Mouse (Mus musculus) ovary, adult 18-20 months (tissue): ENCODE measurements around the gene Upf2.
"Not testable (repeated sequence)": the region's sequence is repeated elsewhere in the genome, so short reads cannot be mapped to it uniquely, and the experiment has no call there.

ENCODE experiments used
- DNase-seq: peaks from one replicate; pipeline ENCODE4 v3.0.0; 2022; ENCODE audit warnings: low spot score, mixed read lengths

Upf2 gene

DNA sequence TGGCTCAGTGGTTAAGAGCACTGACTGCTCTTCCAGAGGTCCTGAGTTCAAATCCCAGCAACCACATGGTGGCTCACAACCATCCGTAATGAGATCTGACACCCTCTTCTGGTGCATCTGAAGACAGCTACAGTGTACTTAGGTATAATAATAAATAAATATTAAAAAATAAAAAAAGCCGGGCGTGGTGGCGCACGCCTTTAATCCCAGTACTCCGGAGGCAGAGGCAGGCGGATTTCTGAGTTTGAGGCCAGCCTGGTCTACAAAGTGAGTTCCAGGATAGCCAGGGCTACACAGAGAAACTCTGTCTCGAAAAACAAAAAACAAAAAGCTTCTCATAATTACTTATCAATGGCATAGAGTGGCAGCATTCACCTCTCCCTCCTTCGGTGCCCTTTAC is 1.4 kb upstream of the Upf2 start:
- DNase-seq: not testable (repeated sequence)

DNA sequence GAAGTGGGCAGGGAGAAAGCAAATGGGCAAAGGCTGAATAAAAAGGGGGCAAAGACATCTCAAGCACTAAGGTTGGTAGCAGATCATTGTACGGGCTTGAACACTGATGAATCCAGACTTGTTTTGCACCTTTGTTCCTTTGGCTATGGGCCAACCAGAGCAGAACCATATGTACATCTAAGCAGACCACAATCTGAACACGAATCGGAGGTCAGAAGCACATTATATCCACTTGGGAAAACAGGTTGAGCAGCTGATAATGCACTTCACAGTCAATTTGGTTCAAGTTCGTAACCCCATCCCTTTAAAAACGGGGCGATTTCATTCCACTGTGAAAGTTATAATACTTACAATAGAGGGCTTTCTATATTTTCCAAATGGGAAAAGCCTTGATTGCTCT is 964 bp upstream of the Upf2 start:
- DNase-seq: no peak

DNA sequence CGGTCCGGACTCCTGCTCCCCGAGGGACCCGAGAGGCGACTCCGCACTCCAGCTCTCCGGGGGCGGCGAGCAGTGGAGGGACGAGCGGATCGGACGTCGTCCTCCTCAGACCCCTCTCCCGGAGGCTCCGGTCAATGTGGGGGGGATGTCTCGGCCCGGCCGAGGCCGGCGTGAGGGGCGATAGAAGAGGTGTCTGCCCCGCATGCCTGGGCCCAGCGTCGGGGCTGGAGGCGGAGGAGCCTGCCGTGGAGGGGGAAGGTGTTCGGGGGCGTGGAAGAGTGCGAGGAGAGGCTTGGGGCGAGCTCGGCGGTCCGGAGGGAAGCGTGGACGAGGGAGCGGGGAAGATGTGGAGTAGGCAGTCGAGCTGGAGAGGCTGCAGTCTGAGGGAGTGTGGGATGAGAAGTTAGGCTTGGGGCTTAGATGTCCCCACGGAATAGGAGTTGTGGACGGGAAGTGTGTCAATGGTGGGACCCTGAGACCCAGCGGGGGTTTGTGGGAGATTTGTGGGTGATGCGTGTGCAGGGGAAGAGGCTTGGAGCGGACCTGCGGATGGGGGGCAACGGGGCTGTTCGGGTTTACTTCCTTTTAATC is 447 bp downstream of the Upf2 start:
- DNase-seq: no peak

DNA sequence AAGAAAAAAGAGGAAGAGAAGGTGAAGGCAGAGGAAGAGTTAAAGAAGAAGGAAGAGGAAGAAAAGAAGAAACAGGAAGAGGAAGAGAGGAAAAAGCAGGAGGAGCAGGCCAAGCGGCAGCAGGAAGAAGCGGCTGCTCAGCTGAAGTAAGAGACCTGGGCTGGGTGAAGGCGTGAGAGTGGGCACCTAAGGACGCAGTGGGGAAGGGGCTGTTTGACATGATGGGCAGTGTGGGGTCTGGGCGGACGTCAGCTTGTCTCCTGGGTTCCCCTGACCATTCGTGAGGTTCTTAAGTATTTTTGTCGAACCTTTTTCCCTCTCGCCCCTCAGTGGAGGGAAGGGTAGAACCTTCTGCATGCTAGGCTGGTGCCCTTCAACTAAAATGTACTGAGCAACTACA is 6.4 kb downstream of the Upf2 start:
- DNase-seq: no peak

DNA sequence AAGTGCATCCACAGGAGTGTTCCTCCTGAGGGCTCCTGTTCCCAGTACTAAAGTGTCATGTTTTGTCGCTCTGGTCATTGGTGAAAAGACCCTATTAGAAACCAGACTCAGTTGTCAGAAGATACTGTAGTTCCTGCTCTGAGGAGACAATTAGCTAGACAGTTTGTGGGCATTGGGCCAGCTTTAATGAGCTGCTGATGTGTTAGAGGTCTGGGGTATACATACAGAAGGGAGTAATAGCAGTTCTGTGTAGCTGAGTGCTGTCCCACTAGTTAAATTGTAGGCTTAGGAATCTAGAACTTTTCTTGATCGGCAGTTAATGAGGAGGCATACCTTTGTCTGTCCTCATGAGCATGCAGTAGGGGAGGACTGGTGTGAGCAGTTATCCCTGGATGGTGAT is 11.0 kb downstream of the Upf2 start:
- DNase-seq: no peak

DNA sequence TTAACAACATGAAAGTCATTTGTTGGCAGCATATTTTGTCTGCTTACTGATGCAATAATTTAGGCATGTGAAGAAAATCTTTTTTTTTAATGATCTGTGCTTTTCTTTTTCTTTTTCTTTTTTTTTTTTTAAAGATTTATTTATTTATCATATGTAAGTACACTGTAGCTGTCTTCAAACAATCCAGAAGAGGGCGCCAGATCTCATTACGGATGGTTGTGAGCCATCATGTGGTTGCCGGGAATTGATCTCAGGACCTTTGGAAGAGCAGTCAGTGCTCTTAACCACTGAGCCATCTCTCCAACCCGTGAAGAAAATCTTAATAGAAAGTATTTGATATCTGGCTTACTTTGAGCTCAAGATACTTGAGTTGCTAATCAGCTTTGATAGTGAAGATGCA is 12.5 kb downstream of the Upf2 start:
- not testable (repeated sequence) for DNase-seq

DNA sequence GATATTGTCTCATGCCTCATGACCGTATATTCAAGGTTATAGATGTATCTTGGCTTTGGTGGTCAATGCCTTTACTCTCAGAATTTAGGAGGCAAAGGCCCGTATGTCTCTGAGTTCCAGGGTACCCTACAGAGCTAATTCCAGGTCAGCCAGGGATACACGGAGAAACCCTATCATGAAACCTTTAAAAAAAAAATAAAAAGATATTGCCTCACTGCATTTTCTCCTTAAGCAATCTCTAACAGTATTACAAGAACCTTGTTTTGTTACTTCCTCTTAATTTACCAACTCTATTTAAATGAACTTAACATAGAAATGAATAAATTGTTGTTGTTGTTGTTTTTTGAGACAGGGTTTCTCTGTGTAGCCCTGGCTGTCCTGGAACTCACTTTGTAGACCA is 14.7 kb downstream of the Upf2 start:
- DNase-seq: no peak

DNA sequence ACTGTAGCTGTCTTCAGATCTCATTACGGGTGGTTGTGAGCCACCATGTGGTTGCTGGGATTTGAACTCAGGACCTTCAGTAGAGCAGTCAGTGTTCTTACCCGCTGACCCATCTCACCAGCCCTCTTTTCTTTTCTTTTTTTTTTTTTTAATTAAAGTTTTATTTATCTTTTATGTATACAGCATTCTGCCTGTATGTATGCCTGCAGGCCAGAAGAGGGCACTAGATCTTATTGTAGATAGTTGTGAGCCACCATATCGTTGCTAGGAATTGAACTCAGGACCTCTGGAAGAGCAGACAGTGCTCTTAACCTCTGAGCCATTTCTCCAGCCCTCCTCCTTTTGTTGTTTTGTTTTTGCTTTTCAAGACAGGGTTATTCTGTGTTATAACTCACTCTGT is 19.4 kb downstream of the Upf2 start:
- DNase-seq: not testable (repeated sequence)

DNA sequence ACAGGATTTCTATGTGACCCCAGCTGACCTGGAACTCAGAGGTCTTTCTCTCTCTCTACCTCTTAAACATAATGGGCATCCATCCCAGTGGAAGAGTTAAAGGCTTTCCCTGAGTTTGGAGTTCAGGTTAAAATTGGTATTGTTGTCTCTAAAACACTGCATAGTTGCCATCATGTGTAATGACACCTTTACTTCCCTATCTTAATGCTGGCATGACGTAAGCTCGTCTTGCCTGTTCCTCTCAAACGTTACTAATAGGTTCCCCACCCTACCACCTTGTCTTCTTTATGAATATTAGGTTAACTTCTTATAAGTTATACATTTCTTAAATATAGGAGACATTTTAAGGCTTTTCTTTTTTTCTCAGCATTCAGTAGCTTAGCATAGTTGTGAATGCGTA is 26.3 kb downstream of the Upf2 start:
- no peak for DNase-seq

DNA sequence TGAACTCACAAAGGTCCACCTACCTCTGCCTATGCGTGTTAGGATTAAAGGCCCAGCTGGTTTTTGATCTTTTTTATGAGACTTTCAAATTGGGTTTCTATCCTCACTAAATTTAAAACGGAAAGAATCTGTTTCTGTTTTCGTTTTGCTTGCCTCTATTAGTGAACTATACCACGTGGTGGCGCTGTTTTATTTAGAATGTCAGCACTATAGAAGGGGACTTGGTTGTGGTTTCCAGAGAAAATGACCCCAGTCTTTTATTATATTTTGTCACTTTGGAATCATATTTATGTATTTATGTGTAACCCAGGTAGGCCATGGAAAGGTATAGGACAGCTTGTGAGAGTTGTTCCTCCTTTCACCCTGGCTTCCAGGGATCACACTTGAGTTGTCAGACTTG is 44.3 kb downstream of the Upf2 start:
- DNase-seq: no peak

DNA sequence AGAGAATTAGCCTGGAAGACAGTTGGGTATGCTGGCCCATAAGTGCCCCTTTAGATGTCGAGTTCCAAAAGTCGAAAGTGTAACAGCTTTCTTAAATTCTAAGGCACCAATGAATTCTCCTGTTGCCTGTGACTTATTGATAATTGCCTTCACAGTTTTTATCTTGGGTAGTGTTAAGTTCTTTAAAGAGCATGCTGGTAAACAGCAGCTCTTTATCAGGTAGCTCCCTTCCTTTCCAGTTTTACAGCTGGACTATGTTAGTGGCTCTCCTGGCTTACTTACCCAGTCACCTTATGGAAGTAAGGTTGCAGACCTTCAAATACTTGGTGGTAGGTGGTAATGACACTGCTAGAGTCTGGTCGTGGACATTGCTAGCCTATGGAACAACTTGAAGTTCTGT is 52.7 kb downstream of the Upf2 start:
- no peak for DNase-seq

DNA sequence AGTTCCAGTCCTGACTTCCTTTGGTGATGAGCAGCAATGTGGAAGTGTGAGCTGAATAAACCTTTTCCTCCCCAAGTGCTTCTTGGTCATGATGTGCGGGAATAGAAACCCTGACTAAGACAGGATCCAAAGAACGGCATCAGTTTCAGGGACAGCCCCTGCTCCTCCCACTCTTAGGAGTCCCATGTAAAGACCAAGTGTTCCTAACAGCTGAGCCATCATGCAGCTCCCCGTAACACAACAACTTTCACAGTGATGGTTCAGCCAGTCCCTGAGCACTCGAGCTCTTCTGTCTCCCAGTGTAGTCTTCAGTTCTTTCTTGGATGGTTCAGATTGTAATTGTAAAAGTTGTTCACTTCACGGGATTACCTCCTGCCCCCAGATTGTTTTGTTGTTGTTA is 63.3 kb downstream of the Upf2 start:
- no peak for DNase-seq

DNA sequence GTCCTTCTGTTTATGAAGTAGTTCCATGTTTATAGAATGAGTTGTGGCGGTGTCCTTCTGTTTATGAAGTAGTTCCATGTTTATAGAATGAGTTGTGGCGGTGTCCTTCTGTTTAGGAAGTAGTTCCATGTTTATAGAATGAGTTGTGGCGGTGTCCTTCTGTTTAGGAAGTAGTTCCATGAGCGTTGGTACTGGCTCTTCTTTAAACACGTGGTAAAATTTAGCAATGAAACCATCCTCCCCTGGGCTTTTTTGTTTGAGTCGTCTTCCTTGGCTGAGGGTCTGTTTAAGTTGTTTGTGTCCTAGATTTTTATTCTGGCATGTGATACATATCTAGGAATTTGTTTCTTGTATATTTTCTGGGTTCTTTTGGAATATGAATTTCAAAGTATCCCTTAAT is 63.9 kb downstream of the Upf2 start:
- DNase-seq: not testable (repeated sequence)

DNA sequence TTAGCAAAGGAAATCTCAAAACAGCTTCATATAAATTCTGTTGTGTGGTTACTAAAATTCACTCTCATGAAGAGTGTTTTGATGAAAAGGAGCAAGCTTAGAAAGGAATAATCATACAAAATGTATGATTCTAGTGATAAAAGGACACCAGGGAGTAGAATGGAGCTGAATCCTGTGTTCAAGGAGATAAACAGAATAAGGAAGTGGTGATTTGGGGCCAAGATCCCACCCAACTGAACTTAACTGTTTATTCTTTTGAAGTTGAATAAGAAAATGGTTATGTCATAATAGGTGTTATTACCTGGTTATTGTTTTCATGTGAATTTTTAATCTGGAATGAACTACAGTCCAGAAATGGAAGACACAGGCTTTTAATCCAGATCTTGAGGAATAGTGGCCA is 69.3 kb downstream of the Upf2 start:
- no peak for DNase-seq

DNA sequence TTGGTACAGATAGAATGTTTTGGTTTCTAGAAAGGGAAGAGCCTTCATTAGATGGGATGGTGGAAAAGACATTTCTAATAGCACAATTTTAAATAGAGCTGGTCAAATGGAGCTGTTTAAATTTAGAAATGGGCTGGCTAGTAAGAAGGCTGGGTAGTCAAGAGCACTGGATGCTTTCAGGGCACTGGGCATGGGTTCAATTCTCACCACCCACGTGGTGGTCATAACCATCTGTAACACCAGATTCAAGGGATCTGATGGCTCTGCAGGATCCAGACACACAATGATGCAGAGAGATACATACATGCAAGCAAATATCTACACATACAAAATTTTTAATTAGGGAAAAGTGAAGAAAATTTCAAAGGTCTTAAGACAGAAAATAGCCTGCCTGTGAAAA is 91.4 kb downstream of the Upf2 start:
- no peak for DNase-seq

DNA sequence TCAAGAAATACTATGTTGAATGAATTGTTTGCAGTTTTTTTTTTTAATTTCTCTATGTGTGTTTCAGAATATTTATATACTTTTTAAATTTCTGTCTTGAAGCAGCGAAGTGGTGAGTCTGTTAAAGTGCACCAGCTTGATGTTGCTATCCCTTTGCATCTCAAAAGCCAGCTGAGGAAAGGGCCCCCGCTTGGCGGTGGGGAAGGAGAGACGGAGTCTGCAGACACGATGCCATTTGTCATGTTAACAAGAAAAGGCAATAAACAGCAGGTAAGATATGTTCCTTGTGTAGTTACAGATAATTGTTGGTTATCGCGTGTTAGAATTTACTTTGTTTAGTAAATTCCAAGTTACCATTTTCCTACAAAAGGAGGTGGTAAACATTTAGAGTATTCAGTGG is 95.5 kb downstream of the Upf2 start:
- no peak for DNase-seq

DNA sequence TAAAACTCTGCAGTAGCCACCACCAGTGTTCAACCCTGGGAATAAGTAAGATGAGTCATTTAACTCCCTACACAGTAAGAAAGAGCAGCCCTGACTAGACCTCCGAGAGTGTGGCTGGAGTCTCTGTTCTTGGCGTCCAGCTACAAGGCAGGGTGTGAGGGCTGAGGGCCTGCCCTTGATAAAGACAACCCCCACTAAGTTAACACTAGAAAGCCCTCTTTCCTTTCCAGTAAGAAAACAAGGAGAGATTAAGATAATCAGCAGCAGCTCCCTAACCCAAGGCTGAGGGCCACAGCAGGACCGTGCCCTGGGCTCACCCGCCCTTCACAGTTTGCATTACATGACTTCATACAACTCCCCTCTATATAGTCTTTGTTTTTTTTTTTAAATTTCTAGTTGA is 97.3 kb downstream of the Upf2 start:
- peak; percentile 61 for DNase-seq

DNA sequence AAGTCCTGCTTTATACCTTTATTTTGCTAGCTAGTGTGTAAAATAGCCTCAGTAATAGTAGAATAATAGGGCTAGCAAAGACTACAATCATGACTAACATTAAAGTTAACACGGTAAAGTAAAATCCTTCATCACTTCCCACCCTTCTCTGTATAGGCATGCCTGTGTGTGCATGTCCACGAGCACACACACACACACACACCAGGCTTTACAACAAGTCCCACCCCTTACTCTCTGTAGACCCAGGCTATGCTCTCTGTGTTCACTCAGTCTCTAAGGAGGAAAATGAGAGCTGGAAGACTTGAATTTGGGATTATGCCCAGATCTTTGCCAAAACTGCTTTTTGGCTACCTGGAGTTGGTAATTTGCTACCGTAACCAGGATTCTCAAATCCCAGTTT is 97.7 kb downstream of the Upf2 start:
- no peak for DNase-seq

DNA sequence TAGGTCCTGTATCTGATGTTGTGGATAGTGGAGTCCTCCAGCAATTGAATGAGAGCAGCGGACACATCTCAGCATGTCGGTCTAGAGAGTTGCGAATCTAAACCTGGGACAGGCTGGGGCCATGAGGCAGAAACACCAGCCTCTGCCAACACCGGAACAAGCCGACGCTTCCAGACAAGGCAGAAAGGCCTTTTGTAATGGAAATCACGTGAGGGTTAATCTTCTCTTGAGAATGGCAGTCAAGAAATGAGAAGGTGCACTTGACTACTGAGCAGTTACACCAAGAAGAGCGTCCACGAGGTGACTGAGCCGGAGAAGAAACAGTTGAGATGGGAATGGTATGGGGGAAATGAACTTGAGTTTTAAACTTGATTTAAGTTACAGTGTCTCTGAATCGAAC is 104.2 kb downstream of the Upf2 start:
- DNase-seq: no peak

DNA sequence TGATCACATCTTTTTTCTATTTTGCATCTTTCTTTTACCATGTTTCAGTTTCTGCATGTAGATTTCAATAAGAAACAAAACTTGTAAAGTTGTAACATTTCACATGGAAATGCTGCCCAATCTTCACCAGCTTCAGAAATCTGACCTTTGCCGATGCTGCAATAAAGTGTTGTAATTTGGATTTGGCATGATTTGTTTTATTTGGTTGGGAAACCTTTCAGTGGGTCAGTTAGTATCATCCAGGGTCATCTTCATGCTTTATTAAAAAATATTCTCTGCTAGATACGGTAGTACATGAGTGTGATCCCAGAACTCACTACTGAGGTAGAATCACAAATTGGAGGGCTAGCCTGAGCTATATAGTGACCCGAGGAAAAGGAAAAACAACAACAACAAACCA is 105.2 kb downstream of the Upf2 start:
- no peak for DNase-seq

DNA sequence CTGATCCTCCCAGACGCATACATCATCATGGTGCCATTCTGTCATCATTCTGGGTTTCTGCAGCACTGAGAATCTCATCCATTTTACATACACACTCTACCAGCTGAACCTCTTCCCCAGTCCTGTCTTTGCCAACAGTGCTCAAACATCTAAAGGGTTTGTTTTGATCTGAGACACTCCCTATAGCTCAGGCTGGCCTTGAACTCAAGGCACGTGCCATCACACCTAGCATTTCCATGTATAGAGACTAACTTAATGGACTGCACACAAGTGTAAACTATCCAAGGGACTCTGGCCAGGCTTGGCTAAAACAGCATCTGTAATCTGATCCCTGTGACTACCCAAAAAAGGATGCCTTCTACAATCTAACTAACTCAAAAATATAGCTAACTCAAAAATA is 108.0 kb downstream of the Upf2 start:
- DNase-seq: no peak

DNA sequence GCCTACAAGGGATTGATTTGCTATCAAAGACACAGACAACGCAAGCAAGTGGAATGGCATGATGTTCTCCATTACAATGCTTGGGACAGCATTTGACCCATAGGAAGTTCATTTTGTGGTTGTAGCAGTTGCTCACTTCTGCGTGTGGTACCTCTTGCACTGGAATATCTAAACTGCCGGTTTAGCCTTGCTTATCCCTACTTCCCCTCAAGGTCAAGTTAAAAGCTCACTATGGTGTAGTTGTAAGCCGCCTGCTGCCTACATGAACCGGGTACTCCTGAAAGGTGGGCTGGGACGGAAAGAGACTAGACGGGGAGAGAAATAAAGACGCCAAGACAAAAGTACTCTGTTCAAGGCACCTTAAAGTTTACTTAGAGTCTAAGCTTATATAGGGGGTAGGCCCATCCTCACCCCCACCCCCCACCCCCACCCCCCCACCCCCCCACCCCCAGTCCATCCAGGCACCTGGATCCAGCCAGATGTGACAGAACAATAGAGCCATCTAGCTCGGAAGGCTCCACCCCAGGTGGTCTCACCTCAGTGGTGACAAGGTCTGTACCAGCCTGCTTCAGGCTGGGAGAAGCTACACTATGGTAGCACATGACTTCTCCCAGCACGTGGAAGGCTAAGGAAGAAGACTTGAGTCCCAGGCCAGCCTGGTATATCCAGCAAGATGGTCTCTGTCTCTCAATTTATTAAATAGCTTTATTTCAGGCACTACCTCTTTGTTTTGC is 109.0 kb downstream of the Upf2 start:
- no peak for DNase-seq

DNA sequence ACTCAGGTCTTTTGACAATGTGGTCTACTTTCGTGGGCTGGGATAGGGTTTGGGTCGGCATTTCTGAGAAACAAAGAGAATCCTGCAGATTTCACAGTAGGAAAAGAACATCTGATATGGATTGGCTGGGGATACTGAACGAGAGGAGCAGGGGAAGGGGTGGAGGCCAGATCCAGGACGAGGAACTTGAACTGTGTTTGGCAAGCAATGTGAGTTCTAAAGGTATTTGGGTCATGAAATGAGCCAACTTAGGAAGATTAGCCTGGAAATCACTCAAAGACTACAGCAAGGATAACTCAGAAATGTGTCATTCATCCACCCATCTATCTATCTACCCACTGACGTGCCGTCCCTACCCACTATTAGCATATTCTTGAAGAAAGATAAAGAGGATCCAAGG is 116.1 kb downstream of the Upf2 start:
- DNase-seq: no peak

DNA sequence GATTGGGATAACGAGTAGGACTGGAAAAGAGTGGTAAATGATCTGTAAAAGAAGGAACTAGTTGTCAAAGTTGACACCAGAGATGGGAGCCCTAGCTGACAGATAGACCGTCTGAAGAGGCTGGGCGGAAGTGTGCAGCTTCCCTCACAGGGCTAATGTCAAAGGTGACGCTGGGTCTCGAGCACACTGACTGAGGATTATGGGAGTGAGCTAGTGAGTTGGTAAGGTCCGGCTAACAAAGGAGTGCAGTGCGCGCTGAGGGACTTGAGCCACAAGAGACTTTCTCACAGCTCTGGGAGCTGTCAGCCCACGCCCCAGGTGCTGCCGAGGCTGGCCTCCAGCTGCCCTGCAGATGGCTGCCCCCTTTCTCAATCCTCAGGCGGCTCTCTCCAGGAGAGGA is 119.7 kb downstream of the Upf2 start:
- DNase-seq: no peak
